9 mouse cellular contexts compared by ENCODE assay signal in genomic region chr11:50646148-50646547, GRCm38 (mm10). TPM values are rescaled to one million over a fixed set of nuclear protein-coding genes. Genes with fewer than 3 reads are reported as not detected.
A peak's percentile ranks its signal among the peaks of the same experiment; 100 is the strongest.
DNase-seq lines count a peak whose midpoint lies in the region; ATAC-seq and TF ChIP-seq lines count a peak whose summit lies in the region.
"Had no signal": no experiment of that assay in that cellular context is flagged by ENCODE, and none has a peak within 500 bp of the region (broad histone marks: within the 10 kb centered on the region; RNA-seq: fewer than 3 reads in every experiment).

No protein-coding gene starts in this region.

- no peak for ATAC-seq in megakaryocyte-erythroid progenitor cell, adult 5-6 weeks (replicated peaks; ENCODE audit: low FRiP score, low TSS enrichment, poor library complexity, severe bottlenecking)

- no peak for TF ChIP-seq POLR2A in brain, embryonic 14.5 days (IDR thresholded peaks at IDR 0.05; ENCODE audit: borderline replicate concordance, extremely low read depth, insufficient read depth, insufficient read length, poor library complexity, severe bottlenecking)

- TF ChIP-seq CTCF in brain, embryonic 14.5 days (IDR thresholded peaks at IDR 0.05; ENCODE audit: borderline replicate concordance, extremely low read depth, insufficient read depth, insufficient read length) = no peak

- peak; percentile 49 for DNase-seq in kidney, postnatal 14 days
- DNase-seq in kidney, adult 8-10 months = no peak
- DNase-seq in brain, embryonic 14.5 days (ENCODE audit: low read depth) = peak; percentile 41
- peak; percentile 67 to 86 for DNase-seq in gastrocnemius, postnatal 4 days (ENCODE audit: low spot score in 2 of 2)
- DNase-seq in lung, postnatal 10 days = peak; percentile 84
- no peak for DNase-seq in cerebellum, adult 11-12 months
- no peak for DNase-seq in layer of hippocampus, adult 9-11 months
- DNase-seq: adrenal gland, postnatal 25 days had no signal

RNA-seq across cellular contexts. Expression of gene Adamts2, which starts 44.3 kb away (rescaled TPM):
- polyA plus RNA-seq in brain, embryonic 14.5 days (2012; rRNA removed) = 4.8 and 8.2 TPM in 2 replicates
- total RNA-seq in gastrocnemius, postnatal 4 days (2021) = 10 to 100 TPM; 38.0 to 42.3 TPM
- not detected in 2 replicates for total RNA-seq in megakaryocyte-erythroid progenitor cell, adult 5-6 weeks (2014; fragmentation: Nextera tagmentation)
- not detected in 2 replicates for total RNA-seq in megakaryocyte-erythroid progenitor cell, adult 5-6 weeks (2017)

Comparison
In these comparisons a context has a peak if more than half of its experiments do, and no peak if none do; other contexts are left out.
1. DNase-seq: peak in kidney, postnatal 14 days (single experiment), brain, embryonic 14.5 days (single experiment), gastrocnemius, postnatal 4 days (2 of 2) and lung, postnatal 10 days (single experiment); none in kidney, adult 8-10 months (0 of 2), cerebellum, adult 11-12 months (single experiment) and layer of hippocampus, adult 9-11 months (single experiment).
2. RNA of gene Adamts2, which starts 44.3 kb away (total RNA-seq): 38.0 to 42.3 TPM in gastrocnemius, postnatal 4 days; not detected in megakaryocyte-erythroid progenitor cell, adult 5-6 weeks; every median in the first group is over 10 times any median in the second.